Mouse (Mus musculus): ENCODE measurements around the gene Tlx3.

Tlx3 gene

GRCm38 (mm10) chr11:33197673-33198072 lies 5.7 kb downstream of the Tlx3 start:
- DNase-seq (ENCODE audit: low read depth, low spot score) = no peak

DNA sequence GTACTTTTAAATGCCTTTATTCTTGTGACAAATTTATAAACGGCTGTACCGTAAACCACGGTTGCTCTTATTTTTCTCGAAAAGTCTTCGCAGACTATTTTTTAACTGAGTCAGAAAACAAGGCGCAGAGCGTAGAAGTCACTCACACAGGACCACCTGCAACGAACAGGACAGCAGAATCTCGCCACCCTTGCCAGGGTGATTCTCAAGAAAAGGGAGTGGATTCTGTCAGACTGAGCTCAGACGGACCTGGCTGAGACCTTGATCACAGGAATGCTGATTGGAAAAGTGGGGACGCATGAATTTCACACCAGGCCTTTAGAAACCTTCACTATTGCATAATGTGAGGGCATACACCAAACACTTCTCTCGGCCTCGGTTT lies 6.3 kb downstream of the Tlx3 start:
- no peak for DNase-seq (ENCODE audit: low read depth, low spot score)

DNA sequence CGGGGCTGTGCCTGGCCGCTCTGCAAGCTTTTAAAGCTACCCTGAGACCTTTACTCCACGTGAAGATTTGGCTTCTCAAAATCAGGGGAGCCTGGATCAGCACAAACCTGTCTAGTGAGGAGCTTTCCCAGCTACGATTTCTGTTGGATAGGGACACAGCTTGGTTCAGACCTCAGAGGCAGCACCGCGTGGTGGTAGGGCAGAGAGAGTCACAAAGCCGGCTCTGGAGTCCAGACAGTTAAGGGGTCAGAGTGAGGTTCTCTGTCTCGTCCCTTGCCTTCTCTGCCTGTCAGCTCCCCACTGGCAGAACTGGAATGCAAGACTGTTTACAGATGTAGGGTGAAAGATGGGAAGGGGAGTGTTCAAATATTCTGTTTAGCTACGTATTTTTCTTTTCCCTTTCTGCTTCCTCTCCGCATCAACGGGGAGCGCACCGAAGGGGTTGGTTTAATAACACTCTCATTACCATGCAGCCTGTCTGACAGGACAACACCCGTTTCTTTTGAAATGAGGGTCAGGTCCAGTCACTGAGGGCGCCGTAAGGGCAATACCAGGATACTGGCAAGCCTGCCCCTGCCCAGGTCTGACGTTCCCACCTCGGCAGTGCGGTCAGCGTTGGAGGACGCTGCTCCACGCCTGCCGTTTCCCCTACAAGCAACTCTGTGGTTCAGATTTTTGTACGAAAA lies 6.8 kb downstream of the Tlx3 start:
- DNase-seq (ENCODE audit: low read depth, low spot score) = no peak

DNA sequence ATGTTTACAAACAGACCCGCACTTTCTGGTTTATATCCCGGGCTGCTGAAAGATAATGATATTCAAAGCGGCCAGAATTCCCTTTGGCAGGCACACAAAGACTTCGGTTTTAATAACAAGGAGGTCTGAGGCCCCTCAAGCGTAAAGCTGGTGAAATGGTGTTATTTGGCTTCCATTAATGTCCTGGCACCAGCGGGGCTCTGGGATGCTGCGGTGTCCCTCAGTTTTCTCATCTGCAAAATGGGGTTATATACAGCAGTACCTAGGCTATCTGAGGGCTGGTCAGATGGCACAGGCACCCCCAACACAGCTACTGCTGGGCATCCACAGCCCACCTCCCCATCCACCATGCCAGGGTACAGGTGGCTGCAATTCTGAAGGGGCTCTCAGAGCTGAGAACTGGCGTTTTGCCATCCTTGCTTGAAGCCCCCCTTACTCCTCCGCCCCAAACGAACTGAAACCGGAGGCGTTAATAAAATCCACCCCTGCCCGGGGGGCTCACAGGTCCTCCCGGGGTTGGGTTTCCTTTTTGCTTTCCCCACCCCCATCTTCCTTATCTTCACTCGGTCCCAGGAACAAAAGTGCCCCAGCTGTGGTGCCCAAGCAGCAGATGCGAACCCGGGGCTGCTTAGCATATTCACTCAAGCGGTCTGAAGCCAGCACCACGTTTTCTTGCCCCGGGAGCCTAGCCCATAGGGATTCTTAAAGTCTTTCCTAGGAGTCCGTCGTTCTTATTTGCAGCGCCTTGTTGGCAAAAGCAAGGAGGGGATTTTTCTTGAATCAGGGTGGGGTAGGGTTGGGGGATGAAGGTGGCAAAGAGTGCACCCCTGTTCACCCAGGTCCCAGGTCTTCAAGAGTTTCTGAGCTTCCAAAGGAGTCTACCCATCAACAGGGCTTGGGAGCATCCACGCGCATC lies 7.6 kb downstream of the Tlx3 start:
- DNase-seq (ENCODE audit: low read depth, low spot score) = no peak

- no peak for DNase-seq (ENCODE audit: low read depth, low spot score)
These were observed 8.3 kb downstream of the Tlx3 start for GRCm38 (mm10) chr11:33195061-33195460.

DNA sequence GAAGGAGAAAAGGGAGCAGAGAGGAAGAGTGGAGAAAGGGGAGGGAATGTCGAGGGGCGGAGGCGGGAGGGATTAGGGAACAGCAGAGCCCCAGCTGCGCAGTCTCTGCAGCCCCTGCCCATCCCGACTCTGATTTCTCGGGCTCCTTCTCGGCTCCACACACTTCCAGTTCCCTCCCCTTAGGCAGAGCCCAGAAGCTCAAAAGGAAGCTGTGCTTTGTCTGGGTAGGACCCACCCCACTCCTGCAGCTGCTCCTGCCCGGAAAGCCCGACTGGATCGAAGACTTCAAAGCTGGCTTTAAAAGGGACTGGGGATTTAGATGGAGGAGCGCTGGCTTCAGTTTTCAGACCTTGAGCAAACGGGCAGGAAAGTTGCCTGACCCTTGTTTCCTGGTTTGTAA lies 9.7 kb downstream of the Tlx3 start:
- DNase-seq (ENCODE audit: low read depth, low spot score) = no peak

DNA sequence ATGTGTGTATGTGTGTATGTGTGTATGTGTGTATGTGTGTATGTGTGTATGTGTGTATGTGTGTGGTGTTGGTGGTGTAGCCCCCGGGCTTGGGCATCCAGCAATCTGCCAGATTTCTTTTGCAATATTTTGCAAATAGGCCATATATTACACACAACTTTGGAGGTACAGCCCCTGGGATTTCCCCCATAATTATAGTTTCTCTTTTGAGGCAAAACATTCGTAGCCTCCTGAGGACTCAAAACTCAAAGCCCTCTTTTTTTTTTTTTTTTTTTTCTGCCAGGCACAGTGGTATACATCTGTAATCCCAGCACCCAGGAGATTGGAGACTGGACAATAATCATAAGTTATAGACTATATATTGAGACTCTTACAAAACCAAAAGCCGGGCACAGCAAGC lies 21.6 kb downstream of the Tlx3 start:
- no peak for DNase-seq (ENCODE audit: low read depth, low spot score)

DNA sequence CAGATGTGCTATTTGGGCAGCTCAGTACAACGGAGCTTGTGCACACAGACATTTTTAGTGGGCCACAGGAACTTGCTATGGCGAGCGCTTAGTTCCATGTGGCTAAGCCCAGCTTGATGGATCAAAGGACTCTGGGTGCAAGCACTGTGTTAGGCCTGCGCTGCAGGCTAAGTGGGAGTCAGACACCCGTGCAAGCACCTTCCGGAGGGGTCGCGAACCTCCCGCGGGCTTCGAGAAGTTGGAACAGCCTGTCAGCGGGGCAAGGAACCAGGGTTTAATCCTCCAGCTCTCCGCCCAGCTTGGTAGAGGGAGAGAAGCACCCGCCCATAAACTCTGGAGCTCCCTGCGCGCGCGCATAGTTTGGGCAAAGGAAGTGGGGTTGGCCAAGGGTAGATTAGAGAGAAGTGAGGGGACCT lies 22.7 kb downstream of the Tlx3 start:
- DNase-seq (ENCODE audit: low read depth, low spot score) = no peak

- no peak for DNase-seq (ENCODE audit: low read depth, low spot score)
These were observed 23.6 kb downstream of the Tlx3 start for GRCm38 (mm10) chr11:33179802-33180201.

GRCm38 (mm10) chr11:33176525-33177245 lies 26.7 kb downstream of the Tlx3 start:
- DNase-seq (ENCODE audit: low read depth, low spot score) = no peak

- no peak for DNase-seq (ENCODE audit: low read depth, low spot score)
These were observed 27.6 kb downstream of the Tlx3 start for GRCm38 (mm10) chr11:33175768-33176167.

- peak; percentile 12 for DNase-seq (ENCODE audit: low read depth, low spot score)
These were observed 32.9 kb downstream of the Tlx3 start for GRCm38 (mm10) chr11:33170489-33170888.

DNA sequence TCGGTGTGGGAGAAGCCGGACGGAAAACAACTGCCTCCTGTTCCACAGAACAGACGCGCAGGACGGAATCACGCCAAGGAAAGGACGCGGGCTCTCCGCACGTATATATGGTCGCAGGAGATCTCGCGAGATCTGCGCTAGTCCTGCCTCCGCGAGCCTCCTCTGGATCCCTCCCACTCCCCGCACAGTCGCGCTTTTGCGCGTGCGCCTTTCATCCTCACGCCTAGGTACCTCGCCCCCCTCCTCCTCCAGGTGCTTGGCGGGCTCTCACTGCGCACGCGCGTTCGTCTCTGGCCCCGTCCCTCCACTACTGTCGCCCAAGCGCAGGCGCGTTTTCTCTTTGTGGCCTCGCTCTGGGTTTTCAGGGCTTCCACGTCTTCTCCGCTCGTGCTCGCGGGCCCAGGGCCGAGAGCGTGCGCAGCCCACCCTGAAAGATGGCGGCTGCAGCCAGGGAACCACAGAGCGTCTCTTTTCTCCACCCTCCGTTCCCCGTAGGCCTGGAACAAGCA lies 40.3 kb downstream of the Tlx3 start, which contains the start of gene Npm1:
Gene Npm1 (minus strand): TSS at position 209 of the 509 bp plus-strand sequence.
- peak; percentile 99 for DNase-seq (ENCODE audit: low read depth, low spot score)

DNA sequence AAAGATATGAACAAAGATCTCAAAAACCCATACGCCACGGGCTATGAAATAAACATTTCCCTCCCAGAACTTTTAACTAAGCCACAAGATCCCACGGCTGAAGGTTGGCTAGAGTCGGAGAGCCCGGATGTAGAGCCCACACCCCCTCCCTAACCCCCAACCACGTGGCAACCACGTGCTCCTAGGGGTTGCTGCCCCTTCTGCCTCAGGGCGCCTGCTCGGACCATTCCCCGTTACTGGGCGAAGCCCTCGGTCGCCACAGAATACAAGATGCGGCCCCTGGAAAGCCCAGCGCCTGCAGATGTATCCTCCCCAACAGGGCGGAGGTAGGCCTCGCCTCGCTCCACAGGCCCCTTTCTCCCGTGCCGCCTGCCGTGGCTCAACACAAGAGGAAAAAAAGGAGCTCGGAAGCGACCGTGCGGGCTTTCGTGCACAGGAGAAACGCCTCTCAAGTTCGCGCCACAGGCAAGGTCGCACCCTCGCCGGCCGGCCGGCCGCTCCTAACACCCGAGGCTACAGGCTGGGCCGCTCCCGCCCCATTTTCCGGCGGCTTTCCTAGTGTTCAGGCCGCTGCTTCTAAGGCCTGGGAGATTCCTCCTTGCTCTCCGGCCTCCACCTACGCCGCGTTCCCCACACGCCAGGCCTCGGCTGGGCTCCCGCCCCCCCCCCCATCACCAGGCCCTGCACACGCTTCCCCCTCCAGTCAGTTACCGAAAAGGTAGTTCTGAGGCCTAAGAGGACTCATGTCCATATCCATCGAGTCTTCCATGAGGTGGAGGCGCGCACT lies 41.0 kb downstream of the Tlx3 start:
- DNase-seq (ENCODE audit: low read depth, low spot score) = peak; percentile 43

- no peak for DNase-seq (ENCODE audit: low read depth, low spot score)
These were observed 43.6 kb downstream of the Tlx3 start for GRCm38 (mm10) chr11:33159741-33160140.

- DNase-seq (ENCODE audit: low read depth, low spot score) = no peak
These were observed 45.8 kb downstream of the Tlx3 start for GRCm38 (mm10) chr11:33157453-33158196.

DNA sequence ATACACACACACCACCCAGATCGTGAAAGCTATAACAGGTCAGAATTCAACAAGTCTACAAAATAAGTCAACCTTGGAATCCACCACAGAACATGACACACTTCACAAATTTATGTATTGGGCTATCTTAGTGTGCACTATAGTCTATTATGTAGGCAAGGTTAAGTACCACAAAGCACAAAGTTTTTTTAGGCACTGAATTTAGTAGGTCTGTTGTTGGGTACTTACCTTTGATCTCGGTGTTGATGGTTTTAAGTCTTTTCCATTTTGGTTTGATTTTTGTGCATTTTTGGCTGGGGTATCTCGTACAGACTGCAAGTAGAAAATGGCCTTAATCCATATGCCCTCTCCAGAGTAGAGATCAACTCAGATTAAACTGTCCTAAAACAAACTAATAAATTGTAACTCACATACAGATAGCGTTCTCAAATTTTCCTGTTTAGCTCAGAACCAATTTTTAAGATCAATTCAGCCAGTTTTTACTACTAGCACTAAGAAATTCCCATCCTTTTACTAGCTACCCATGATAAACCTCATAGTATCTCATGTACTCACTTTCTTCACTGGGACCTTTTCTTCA lies 46.9 kb downstream of the Tlx3 start:
- DNase-seq (ENCODE audit: low read depth, low spot score) = no peak

GRCm38 (mm10) chr11:33154459-33154858 lies 48.9 kb downstream of the Tlx3 start:
- no peak for DNase-seq (ENCODE audit: low read depth, low spot score)

DNA sequence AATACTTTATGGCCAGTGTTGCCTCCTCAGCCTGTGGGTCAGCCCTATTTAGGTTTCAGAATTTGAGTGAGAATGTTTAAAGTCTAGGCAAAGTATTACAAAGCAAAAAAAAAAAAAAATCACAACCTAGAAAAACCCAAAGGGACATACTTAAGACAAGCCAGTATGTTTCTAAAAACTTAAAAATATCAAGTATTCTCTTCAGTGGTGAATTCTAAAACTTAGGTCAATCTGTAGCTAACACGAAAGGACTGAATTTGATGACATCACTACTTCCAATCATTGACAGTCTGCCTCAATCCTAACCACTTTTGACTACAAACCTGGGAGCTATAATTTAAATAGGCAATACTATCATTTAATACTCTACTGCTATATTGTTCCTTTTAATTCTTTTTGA lies 50.4 kb downstream of the Tlx3 start:
- no peak for DNase-seq (ENCODE audit: low read depth, low spot score)

DNA sequence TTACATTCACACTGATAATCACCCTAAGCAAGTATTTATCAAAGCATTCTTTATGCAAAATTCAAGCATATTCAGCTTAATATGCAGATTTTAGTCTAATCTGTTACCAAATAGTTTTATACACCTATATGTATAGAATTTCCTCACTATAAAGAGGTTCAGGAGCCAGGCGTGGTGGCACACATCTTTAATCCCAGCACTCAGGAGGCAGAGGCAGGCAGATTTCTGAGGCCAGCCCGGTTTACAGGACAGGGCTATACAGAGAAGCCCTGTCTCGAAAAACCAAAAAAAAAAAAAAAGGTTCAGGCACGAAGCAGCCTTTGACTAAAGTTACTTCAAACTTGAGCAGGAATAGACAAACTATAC lies 51.6 kb downstream of the Tlx3 start:
- DNase-seq (ENCODE audit: low read depth, low spot score) = no peak
